Mouse (Mus musculus): ENCODE results near the gene Six5.

The Six5 gene

GRCm38 (mm10) chr7:19096421-19096976 is 2.1 kb downstream of the Six5 start:
- no peak for DNase-seq (ENCODE audit: low read depth, low spot score)

- no peak for DNase-seq (ENCODE audit: low read depth, low spot score)
Measured at GRCm38 (mm10) chr7:19097217-19097616, 2.8 kb downstream of the Six5 start.

DNA sequence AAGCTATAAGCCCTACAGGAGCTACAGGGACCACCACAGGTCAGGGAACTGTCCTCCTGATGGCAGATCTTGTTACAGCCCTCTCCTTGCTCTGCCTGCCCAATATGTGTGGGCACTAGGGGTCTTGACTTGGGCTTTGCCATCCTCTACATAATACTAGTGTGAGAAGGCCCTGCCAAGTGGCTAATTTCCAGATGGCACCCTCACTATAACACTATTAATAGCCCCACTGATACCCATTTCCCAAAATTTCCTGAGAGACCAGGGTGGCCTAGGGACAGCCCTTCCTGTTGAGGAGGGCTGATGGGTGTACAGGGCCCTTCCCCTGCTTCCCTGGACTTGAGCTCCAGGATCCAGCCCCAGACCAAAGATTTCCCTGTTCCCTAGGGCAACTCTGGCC is 3.5 kb downstream of the Six5 start:
- DNase-seq (ENCODE audit: low read depth, low spot score), result no peak

GRCm38 (mm10) chr7:19098811-19099210 is 4.4 kb downstream of the Six5 start:
- DNase-seq (ENCODE audit: low read depth, low spot score), result no peak

DNA sequence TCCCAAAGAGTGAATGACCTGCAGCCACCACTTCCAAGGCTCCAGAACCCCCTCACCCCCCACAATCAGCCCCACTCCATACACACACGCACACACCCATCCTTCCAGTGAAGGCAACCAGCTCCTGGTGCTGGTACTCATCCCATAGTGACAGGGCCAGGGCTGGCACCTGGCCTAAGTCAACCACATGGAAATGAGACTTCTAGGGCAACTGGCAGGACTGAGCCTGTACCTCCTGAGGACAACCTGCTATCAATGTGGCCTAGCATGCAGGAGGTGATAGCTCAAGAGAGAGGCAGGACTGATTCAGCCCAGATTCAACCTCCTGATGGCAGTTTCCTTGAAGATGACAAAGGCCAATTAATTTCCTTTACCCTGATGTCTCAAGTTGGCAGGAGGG is 5.9 kb downstream of the Six5 start:
- no peak for DNase-seq (ENCODE audit: low read depth, low spot score)

- DNase-seq (ENCODE audit: low read depth, low spot score), result no peak
Measured at GRCm38 (mm10) chr7:19103741-19104140, 9.3 kb downstream of the Six5 start.

DNA sequence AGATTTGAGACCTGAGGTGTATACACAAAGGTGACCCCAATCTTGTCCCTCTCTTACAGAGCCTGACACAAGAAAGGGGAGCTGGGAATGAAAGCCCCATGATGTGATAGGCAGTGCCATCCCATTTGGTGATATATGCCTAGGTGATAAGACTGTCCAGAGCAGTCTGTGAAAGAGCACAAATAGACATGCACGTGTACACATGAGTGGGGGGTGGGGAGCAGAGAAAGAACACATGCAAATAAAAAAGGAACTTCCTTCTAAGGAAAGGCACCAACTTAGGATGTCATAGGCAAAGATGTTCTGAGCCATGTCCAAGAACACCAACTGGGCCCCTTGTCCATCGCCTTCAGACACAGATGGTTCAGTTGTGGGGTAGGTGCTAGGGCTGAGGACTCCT is 10.1 kb downstream of the Six5 start:
- DNase-seq (ENCODE audit: low read depth, low spot score), result no peak

- DNase-seq (ENCODE audit: low read depth, low spot score), result no peak
Measured at GRCm38 (mm10) chr7:19107436-19107835, 13.0 kb downstream of the Six5 start.

DNA sequence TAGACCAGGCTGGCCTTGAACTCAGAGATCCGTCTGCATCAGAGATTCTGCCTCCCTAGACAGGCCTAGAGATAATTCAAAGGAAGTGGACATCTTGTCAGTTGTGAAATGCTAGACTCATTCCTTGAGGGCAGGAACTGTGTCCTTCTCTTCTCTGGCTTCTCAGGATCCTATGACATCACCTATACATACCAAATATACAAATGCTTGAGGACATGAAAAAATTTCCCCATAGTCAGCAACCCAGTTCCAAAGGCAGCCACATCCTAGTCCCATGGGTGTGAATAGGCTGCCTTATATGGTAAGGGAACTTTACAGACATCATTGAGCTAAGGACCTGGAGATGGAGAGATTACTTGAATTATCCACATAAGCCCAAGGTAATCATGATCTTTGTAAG is 15.2 kb downstream of the Six5 start:
- no peak for DNase-seq (ENCODE audit: low read depth, low spot score)

DNA sequence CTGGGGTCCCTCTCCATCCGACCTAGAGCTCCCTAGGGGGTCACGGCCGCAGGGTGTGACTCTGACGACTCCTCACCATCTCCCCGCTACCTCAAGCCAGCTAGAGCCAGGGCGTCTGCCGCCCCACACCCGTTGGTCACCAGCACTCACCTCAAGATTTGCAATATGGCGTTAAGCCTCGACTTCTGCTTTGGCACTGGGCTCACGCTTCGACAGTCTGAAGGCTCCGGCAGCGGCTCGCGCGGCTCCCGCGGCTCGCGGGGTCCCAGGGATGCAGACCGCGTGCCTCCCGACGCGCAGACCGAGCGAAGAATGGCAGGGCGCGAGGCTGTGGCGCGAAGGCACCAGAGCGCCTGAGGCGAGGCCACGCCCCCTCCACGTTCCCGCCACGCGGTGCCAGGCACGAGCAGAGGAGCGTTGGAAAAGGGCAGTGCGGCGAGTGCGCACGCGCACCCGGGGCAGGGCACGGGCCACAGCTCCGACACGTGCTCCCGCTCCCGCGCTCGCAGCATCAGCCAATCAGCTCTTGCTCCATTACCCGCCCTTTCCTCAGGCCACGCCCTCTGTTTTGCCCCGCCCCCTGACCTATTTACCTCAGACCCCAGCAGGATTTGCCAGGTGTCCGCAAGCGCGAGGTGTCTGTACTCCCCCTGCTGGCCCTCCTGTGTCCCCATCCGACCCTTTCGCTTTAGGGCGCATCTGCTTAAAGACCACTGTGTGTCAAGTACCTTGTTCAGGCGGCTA is 23.8 kb downstream of the Six5 start, which contains the start of gene Gm4969:
Gene Gm4969 (minus strand): TSS at position 341 of the 744 bp plus-strand sequence.
- peak; percentile 98 for DNase-seq (ENCODE audit: low read depth, low spot score)

- peak; percentile 10 for DNase-seq (ENCODE audit: low read depth, low spot score)
Measured at GRCm38 (mm10) chr7:19119083-19119482, 24.7 kb downstream of the Six5 start.

GRCm38 (mm10) chr7:19119631-19120429 is 25.4 kb downstream of the Six5 start, which contains the start of gene Fbxo46:
Gene Fbxo46 (plus strand): TSS chr7:19119859.
- peak; percentile 99 for DNase-seq (ENCODE audit: low read depth, low spot score)

- DNase-seq (ENCODE audit: low read depth, low spot score), result no peak
Measured at GRCm38 (mm10) chr7:19121686-19122085, 27.3 kb downstream of the Six5 start.

GRCm38 (mm10) chr7:19124713-19125112 is 30.3 kb downstream of the Six5 start:
- no peak for DNase-seq (ENCODE audit: low read depth, low spot score)

DNA sequence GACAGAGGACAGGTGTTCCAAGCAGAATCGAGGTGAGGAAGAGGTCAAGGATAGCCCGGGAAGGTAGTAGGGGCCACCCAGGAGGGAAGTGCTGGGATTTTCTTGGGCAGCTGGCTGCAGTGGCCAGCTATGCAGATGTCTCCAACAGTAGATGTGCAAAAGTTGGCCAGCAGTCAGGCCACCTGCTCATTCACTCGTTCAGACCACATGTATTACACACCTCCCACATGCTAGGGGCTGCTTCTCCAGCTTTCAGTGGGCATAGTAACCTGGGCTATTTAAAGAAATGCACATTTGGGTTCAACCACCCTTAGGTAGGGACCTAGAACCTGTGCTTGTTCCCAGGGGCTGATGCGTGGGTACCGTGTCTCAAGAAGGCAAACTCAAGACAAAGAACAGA is 33.4 kb downstream of the Six5 start:
- no peak for DNase-seq (ENCODE audit: low read depth, low spot score)

GRCm38 (mm10) chr7:19129396-19129795 is 35.0 kb downstream of the Six5 start:
- DNase-seq (ENCODE audit: low read depth, low spot score), result no peak

DNA sequence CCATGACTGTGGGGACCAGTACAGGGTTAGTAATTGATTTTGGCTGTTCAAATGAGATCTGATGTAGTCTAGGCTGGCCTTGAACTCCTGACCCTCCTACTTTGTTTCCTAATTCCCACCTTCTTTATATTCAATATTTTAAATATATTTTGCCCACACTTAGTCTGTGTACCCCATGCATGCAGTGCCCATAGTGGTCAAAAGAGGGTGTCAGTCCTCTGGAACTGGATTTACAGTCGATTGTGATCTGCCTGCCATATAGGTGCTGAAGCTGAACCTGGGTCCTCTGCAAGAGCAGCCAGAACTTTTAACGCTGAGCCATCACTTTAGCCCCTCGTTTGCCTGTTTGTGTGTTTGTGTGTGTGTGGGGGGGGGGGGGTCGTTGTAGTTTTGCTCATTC is 36.3 kb downstream of the Six5 start:
- DNase-seq (ENCODE audit: low read depth, low spot score), result peak; percentile 57

DNA sequence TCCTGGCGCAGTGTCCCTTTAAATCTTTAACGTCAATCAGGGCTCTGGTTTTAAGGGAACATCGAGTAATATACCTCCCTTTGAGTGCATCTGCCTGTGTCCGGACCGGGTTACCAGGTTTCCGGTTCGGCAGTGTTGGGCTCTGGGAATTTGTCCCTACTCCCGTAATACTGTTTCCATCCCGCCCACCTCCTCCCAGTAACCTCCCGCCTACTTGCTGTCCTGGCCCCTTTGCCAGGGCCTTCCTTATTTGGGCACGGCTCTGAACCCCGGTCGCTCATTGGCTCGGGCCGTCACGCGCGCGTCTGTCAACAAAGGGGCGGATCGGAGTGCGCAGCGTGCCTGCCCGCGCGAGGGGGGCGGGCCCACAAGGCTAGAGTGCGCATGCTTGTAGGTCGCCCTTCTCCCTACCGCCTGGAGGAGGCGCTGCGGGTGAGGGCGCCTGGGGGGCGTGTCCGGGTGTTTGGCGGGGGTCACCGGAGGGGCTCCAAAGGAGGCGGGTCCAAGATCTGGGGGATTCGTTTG is 37.0 kb downstream of the Six5 start:
- peak; percentile 100 for DNase-seq (ENCODE audit: low read depth, low spot score)

DNA sequence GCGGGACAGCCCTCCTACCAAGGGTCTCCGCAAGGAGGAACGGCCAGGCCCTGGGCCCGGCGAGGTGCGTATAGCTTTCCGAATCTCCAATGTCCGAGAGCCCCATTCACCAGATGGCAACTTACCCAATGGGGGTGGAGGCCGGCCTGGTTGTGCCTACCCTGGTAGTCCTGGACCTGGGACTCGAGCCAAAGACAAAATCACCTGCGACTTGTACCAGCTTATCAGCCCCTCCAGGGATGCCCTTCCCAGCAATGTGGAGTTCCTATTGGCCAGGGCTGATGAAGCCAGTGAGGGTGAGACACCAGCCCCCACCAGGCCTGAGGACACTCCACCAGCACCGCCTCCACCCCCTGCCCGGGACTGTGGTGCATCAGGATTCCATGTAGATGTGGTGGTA is 41.8 kb downstream of the Six5 start:
- DNase-seq (ENCODE audit: low read depth, low spot score), result peak; percentile 60

DNA sequence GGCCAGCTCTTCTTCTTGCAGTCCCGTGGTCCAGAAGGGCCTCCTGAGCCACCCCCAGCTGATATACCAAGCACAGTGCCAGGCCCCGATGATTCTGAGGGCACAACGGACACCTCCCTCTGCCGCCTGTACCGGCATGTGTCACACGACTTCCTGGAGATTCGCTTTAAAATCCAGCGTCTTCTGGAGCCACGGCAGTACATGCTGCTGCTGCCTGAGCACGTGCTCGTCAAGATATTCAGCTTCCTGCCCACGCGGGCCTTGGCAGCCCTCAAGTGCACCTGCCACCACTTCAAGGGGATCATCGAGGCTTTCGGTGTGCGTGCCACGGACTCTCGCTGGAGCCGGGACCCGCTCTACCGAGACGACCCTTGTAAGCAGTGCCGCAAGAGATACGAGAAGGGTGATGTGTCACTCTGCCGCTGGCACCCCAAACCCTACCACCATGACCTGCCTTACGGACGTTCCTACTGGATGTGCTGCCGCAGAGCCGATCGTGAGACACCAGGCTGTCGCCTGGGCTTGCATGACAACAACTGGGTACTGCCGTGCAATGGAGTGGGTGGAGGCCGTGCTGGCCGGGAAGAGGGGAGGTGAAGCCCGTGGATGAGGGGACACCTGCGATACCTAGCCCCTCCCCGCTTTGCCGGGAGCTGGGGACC is 42.4 kb downstream of the Six5 start:
- DNase-seq (ENCODE audit: low read depth, low spot score), result peak; percentile 28

- DNase-seq (ENCODE audit: low read depth, low spot score), result peak; percentile 72
Measured at GRCm38 (mm10) chr7:19137380-19137779, 43.0 kb downstream of the Six5 start.

- DNase-seq (ENCODE audit: low read depth, low spot score), result no peak
Measured at GRCm38 (mm10) chr7:19146793-19147192, 52.4 kb downstream of the Six5 start.

Data from R1 (cell line).